In the genomic region with DNA sequence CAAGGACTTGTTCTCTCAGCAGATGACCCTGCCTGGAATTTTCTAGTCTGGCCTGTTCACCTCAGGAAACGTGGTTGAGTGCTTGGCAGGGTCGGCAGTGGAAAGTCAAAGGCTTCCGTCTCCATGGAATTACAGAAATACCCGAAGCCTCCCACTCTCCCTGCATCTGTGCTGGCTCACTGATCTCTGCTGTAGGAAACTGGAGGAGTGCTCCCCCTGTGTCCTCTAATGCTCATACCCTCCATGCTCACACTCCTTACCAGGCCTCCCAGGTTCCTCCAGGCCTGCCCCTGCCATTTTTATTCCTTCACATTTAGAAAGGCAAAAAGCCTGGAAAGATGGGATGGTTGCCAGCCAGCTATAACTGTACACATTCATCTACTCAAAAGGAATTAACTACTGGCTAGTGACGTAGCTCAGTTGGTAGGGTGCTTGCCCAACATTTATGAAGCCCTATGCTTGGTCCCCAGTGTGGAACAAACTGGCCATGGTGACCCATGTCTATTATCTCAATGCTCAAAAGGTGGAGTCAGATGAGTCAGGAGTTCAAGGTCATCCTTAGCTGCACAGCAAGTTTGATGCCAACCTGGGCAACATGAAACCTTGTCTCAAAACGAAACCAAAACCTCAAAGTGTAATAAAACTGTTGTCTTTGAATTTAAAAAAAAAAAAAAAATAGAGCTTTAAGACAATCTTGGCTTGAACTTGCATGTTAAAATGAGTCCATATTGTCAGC, we compare ENCODE assay signal across 8 mouse cellular contexts. TPM values are rescaled to one million over a fixed set of nuclear protein-coding genes. Genes with fewer than 3 reads are reported as not detected.
A peak's percentile ranks its signal among the peaks of the same experiment; 100 is the strongest.
DNase-seq lines count a peak whose midpoint lies in the region; ATAC-seq and TF ChIP-seq lines count a peak whose summit lies in the region.
"Had no signal": no experiment of that assay in that cellular context is flagged by ENCODE, and none has a peak within 500 bp of the region (broad histone marks: within the 10 kb centered on the region; RNA-seq: fewer than 3 reads in every experiment).

No protein-coding gene starts in this region.

- DNase-seq in neural tube, embryonic 10.5 days (ENCODE audit: extremely low spot score, low spot score), result no peak
- DNase-seq in heart, adult 2 months, result peak in 1 of 2 experiments; percentile 44
- DNase-seq in kidney, adult 9 months, result peak; percentile 54
- no peak for DNase-seq in thymus, postnatal 36 days
- no peak for DNase-seq in layer of hippocampus, adult 11-12 months (ENCODE audit: low spot score)

- TF ChIP-seq CTCF in heart, adult 2 months (IDR thresholded peaks at IDR 0.05), result peak; percentile 34

- H3K79me2 ChIP-seq in heart, adult 2 months (replicated peaks; ENCODE audit: control insufficient read depth, insufficient read depth, low read length), result no peaks in the 10 kb centered on the region

- 0 out of 2 replicates have a peak overlapping the region, but pooled peaks have one; percentile 98 for H3K27ac ChIP-seq in neural tube, embryonic 13.5 days (replicated peaks)
- peak overlapping the region; percentile 52 for H3K27ac ChIP-seq in heart, adult 2 months
- peak overlapping the region; percentile 42; the same call in 1 of the 2 replicates for H3K27ac ChIP-seq in stomach, embryonic 15.5 days

- H3K4me3 ChIP-seq in neural tube, embryonic 13.5 days, result no peak overlapping the region
- no peak overlapping the region for H3K4me3 ChIP-seq in heart, adult 2 months
- H3K4me3 ChIP-seq in stomach, embryonic 15.5 days (replicated peaks), result no peak overlapping the region

- H3K9ac ChIP-seq in neural tube, embryonic 13.5 days, result 0 out of 2 replicates have a peak overlapping the region, but pooled peaks have one; percentile 12
- no peak overlapping the region for H3K9ac ChIP-seq in heart, adult 2 months (ENCODE audit: low read depth, low read length)
- no peak overlapping the region for H3K9ac ChIP-seq in stomach, embryonic 15.5 days

- H3K4me2 ChIP-seq in neural tube, embryonic 13.5 days, result no peak overlapping the region
- no peak overlapping the region for H3K4me2 ChIP-seq in stomach, embryonic 15.5 days

- H3K4me1 ChIP-seq in neural tube, embryonic 13.5 days (replicated peaks), result peaks cover 47% of the 10 kb centered on the region
- H3K4me1 ChIP-seq in heart, adult 2 months (ENCODE audit: control insufficient read depth, insufficient read depth, low read length), result peaks cover 23% of the 10 kb centered on the region
- H3K4me1 ChIP-seq in stomach, embryonic 15.5 days, result peaks cover 18% of the 10 kb centered on the region

- no peak for ATAC-seq in neural tube, embryonic 13.5 days (ENCODE audit: low read depth)
- ATAC-seq in stomach, embryonic 15.5 days (ENCODE audit: insufficient read depth, low FRiP score, low read depth), result no peak

- no peaks in the 10 kb centered on the region for H3K27me3 ChIP-seq in neural tube, embryonic 13.5 days
- H3K27me3 ChIP-seq in heart, adult 2 months (ENCODE audit: control insufficient read depth, insufficient read depth, low read length), result no peaks in the 10 kb centered on the region
- H3K27me3 ChIP-seq in stomach, embryonic 15.5 days (replicated peaks), result no peaks in the 10 kb centered on the region

- TF ChIP-seq POLR2A in heart, adult 2 months (IDR thresholded peaks at IDR 0.05; ENCODE audit: insufficient read depth, low read depth, low read length), result no peak

- intact Hi-C loops in heart, adult 2 months (cut with DNase I), result no loop called here

- TF ChIP-seq EP300 in heart, adult 2 months (IDR thresholded peaks at IDR 0.05; ENCODE audit: insufficient read depth, low read depth, low read length), result 0 out of 2 replicates have a peak, but pooled peaks have one; percentile 54

- H3K36me3 ChIP-seq in neural tube, embryonic 13.5 days, result no peaks in the 10 kb centered on the region
- H3K36me3 ChIP-seq in heart, adult 2 months (ENCODE audit: control insufficient read depth, insufficient read depth, low read length), result 0 out of 2 replicates have a peak, but pooled peaks cover 2% of the 10 kb centered on the region
- no peaks in the 10 kb centered on the region for H3K36me3 ChIP-seq in stomach, embryonic 15.5 days

- H3K9me3 ChIP-seq in neural tube, embryonic 13.5 days, result no peaks in the 10 kb centered on the region
- H3K9me3 ChIP-seq in stomach, embryonic 15.5 days, result no peaks in the 10 kb centered on the region

- 74% methylated on average over 6 of the region's 6 CpGs for WGBS in neural tube, embryonic 13.5 days
- 36% methylated on average over 6 of the region's 6 CpGs for WGBS in heart, adult 2 months
- 62% methylated on average over 6 of the region's 6 CpGs for WGBS in stomach, embryonic 15.5 days

RNA-seq across cellular contexts. Expression of gene Sh2d6, which starts 10.7 kb away (rescaled TPM):
- 0.36 and 0.55 TPM in 2 replicates for polyA plus RNA-seq in neural tube, embryonic 13.5 days (2015; fragmentation: Nextera tagmentation; extraction: Ambion mirVana)
- total RNA-seq in heart, adult 2 months (2021), result not detected
- 0.21 TPM in 1 of 2 replicates, not detected in the other for polyA plus RNA-seq in heart, adult 2 months (2012; rRNA removed)
- polyA plus RNA-seq in stomach, embryonic 15.5 days (2015; fragmentation: Nextera tagmentation; extraction: Ambion mirVana), result 0.18 and 0.22 TPM in 2 replicates
- polyA plus RNA-seq: neural tube, embryonic 11.5 days had no signal

RNA-seq across cellular contexts. Expression of gene Capg, which starts 33.3 kb away (rescaled TPM):
- polyA plus RNA-seq in neural tube, embryonic 13.5 days (2015; fragmentation: Nextera tagmentation; extraction: Ambion mirVana), result 11.9 and 12.9 TPM in 2 replicates
- total RNA-seq in heart, adult 2 months (2021), result 10 to 100 TPM in 1 of 2 experiments, 1 to 10 TPM in 1; 9.5 to 10.8 TPM
- polyA plus RNA-seq in heart, adult 2 months (2012; rRNA removed), result 12.6 and 16.1 TPM in 2 replicates
- polyA plus RNA-seq in stomach, embryonic 15.5 days (2015; fragmentation: Nextera tagmentation; extraction: Ambion mirVana), result 80.9 and 98.6 TPM in 2 replicates

Comparison
In these comparisons a context has a peak if more than half of its experiments do, and no peak if none do; other contexts are left out.
1. H3K27ac ChIP-seq: peak in every context shown above with its lines; median percentile 98 in neural tube, embryonic 13.5 days; 52 in heart, adult 2 months; 42 in stomach, embryonic 15.5 days.